Comparison of ENCODE assay signal across 9 mouse cellular contexts in genomic region chr1:131982907-131983306, GRCm38 (mm10). TPM values are rescaled to one million over a fixed set of nuclear protein-coding genes. Genes with fewer than 3 reads are reported as not detected.
DNase-seq lines count a peak whose midpoint lies in the region; ATAC-seq and TF ChIP-seq lines count a peak whose summit lies in the region.
"Had no signal": no experiment of that assay in that cellular context is flagged by ENCODE, and none has a peak within 500 bp of the region (broad histone marks: within the 10 kb centered on the region; RNA-seq: fewer than 3 reads in every experiment).

No protein-coding gene starts in this region.

- TF ChIP-seq CTCF in ES-Bruce4 (IDR thresholded peaks at IDR 0.05; ENCODE audit: low read depth, low read length), result peak; percentile 99
- TF ChIP-seq CTCF in lung, postnatal 0 days (IDR thresholded peaks at IDR 0.05), result peak; percentile 98

- H3K27me3 ChIP-seq in ES-Bruce4 (ENCODE audit: control insufficient read depth, insufficient read depth, low read length, poor library complexity, severe bottlenecking), result no peaks in the 10 kb centered on the region
- H3K27me3 ChIP-seq in forebrain, embryonic 12.5 days, result no peaks in the 10 kb centered on the region
- H3K27me3 ChIP-seq in hindbrain, embryonic 10.5 days (ENCODE audit: insufficient read depth, poor library complexity, severe bottlenecking), result no peaks in the 10 kb centered on the region
- H3K27me3 ChIP-seq in lung, postnatal 0 days (replicated peaks; ENCODE audit: insufficient read depth, low read length), result no peaks in the 10 kb centered on the region

- no peak for TF ChIP-seq EP300 in ES-Bruce4 (IDR thresholded peaks at IDR 0.05; ENCODE audit: insufficient read depth, low read depth, low read length)
- no peak for TF ChIP-seq EP300 in lung, postnatal 0 days (IDR thresholded peaks at IDR 0.05)

- DNase-seq in c-Kit-negative CD71-positive TER-119-positive erythroid progenitor cells, embryonic 14.5 days (ENCODE audit: low read depth, low spot score), result peak; percentile 58
- peak; percentile 78 for DNase-seq in hindbrain, embryonic 10.5 days (ENCODE audit: low spot score)
- DNase-seq in layer of hippocampus, adult 8-10 months (ENCODE audit: low spot score in 2 of 2), result peak; percentile 40 to 76
- DNase-seq in lung, postnatal 0 days (ENCODE audit: low spot score), result peak; percentile 79
- peak; percentile 74 for DNase-seq in ovary, postnatal 14 days (ENCODE audit: low spot score)
- DNase-seq in thymus, postnatal 0 days (ENCODE audit: low spot score), result peak; percentile 83

- H3K36me3 ChIP-seq in ES-Bruce4 (ENCODE audit: control insufficient read depth, insufficient read depth, low read length, poor library complexity, severe bottlenecking), result no peaks in the 10 kb centered on the region
- no peaks in the 10 kb centered on the region for H3K36me3 ChIP-seq in forebrain, embryonic 12.5 days (replicated peaks)
- H3K36me3 ChIP-seq in hindbrain, embryonic 10.5 days, result peaks cover 16% of the 10 kb centered on the region
- no peaks in the 10 kb centered on the region for H3K36me3 ChIP-seq in lung, postnatal 0 days (ENCODE audit: insufficient read depth, low read length)
- H3K36me3 ChIP-seq: heart, embryonic 13.5 days had no signal

- H3K9me3 ChIP-seq in ES-Bruce4 (replicated peaks; ENCODE audit: control insufficient read depth, insufficient read depth, low read length, poor library complexity, severe bottlenecking), result no peaks in the 10 kb centered on the region
- no peaks in the 10 kb centered on the region for H3K9me3 ChIP-seq in forebrain, embryonic 12.5 days
- no peaks in the 10 kb centered on the region for H3K9me3 ChIP-seq in hindbrain, embryonic 10.5 days
- H3K9me3 ChIP-seq in lung, postnatal 0 days (ENCODE audit: low read length), result no peaks in the 10 kb centered on the region
- H3K9me3 ChIP-seq: heart, embryonic 13.5 days had no signal

- no peak overlapping the region for H3K27ac ChIP-seq in ES-Bruce4 (ENCODE audit: insufficient read depth, low read length)
- H3K27ac ChIP-seq in forebrain, embryonic 12.5 days, result no peak overlapping the region
- H3K27ac ChIP-seq in hindbrain, embryonic 10.5 days, result no peak overlapping the region
- no peak overlapping the region for H3K27ac ChIP-seq in lung, postnatal 0 days (ENCODE audit: low read length)
- H3K27ac ChIP-seq: heart, embryonic 13.5 days had no signal

- H3K4me3 ChIP-seq in ES-Bruce4 (ENCODE audit: low read depth, low read length), result no peak overlapping the region
- H3K4me3 ChIP-seq in forebrain, embryonic 12.5 days (replicated peaks), result no peak overlapping the region
- no peak overlapping the region for H3K4me3 ChIP-seq in hindbrain, embryonic 10.5 days
- no peak overlapping the region for H3K4me3 ChIP-seq in lung, postnatal 0 days (ENCODE audit: low read depth, low read length)
- H3K4me3 ChIP-seq: heart, embryonic 13.5 days had no signal

- no peaks in the 10 kb centered on the region for H3K4me1 ChIP-seq in ES-Bruce4 (ENCODE audit: control insufficient read depth, insufficient read depth, low read length)
- H3K4me1 ChIP-seq in forebrain, embryonic 12.5 days, result peaks cover 5% of the 10 kb centered on the region
- H3K4me1 ChIP-seq in hindbrain, embryonic 10.5 days (replicated peaks), result peaks cover 33% of the 10 kb centered on the region
- H3K4me1 ChIP-seq in lung, postnatal 0 days (ENCODE audit: insufficient read depth, low read depth, low read length), result peaks cover 5% of the 10 kb centered on the region; the same call in 1 of the 2 replicates
- H3K4me1 ChIP-seq: heart, embryonic 13.5 days had no signal

- no peak overlapping the region for H3K9ac ChIP-seq in ES-Bruce4 (ENCODE audit: low read depth, poor library complexity, severe bottlenecking)
- H3K9ac ChIP-seq in forebrain, embryonic 12.5 days, result no peak overlapping the region
- no peak overlapping the region for H3K9ac ChIP-seq in lung, postnatal 0 days (replicated peaks; ENCODE audit: low read depth)
- H3K9ac ChIP-seq: heart, embryonic 13.5 days had no signal

- 10% methylated on average over 5 of the region's 5 CpGs for WGBS in forebrain, embryonic 12.5 days
- 25% methylated on average over 5 of the region's 5 CpGs for WGBS in hindbrain, embryonic 10.5 days
- WGBS in lung, postnatal 0 days, result 8% methylated on average over 5 of the region's 5 CpGs

- peak; percentile 61; the same call in 1 of the 2 replicates for ATAC-seq in forebrain, embryonic 12.5 days (ENCODE audit: low FRiP score)
- peak; percentile 59 for ATAC-seq in lung, postnatal 0 days

- H3K4me2 ChIP-seq in forebrain, embryonic 12.5 days, result no peak overlapping the region
- H3K4me2 ChIP-seq in lung, postnatal 0 days (replicated peaks; ENCODE audit: low read depth, low read length), result no peak overlapping the region
- H3K4me2 ChIP-seq: heart, embryonic 13.5 days had no signal

- TF ChIP-seq POLR2A in ES-Bruce4 (IDR thresholded peaks at IDR 0.05; ENCODE audit: insufficient read depth, low read length), result no peak

RNA-seq across cellular contexts. Expression of gene Slc45a3, which starts 20.1 kb away (rescaled TPM):
- polyA plus RNA-seq in ES-Bruce4 (2011; ENCODE audit: insufficient read depth, insufficient read length, low read depth, missing spikeins), result 3.3 and 3.9 TPM in 2 replicates
- 4.9 and 6.4 TPM in 2 replicates for polyA plus RNA-seq in forebrain, embryonic 12.5 days (2016; fragmentation: Nextera tagmentation; extraction: Ambion mirVana)
- polyA plus RNA-seq in hindbrain, embryonic 10.5 days (2016; fragmentation: Nextera tagmentation; extraction: Ambion mirVana), result 10.9 and 19.2 TPM in 2 replicates
- total RNA-seq in layer of hippocampus, adult 8-10 months (2022), result under 1 TPM; 0.63 to 0.75 (median 0.70) TPM
- polyA plus RNA-seq in lung, postnatal 0 days (2015; fragmentation: Nextera tagmentation; extraction: Ambion mirVana), result 5.7 and 6.9 TPM in 2 replicates
- 2.7 and 3.0 TPM in 2 replicates for polyA plus RNA-seq in thymus, postnatal 0 days (2015; fragmentation: Nextera tagmentation; extraction: Ambion mirVana)

RNA-seq across cellular contexts. Expression of gene Elk4, which starts 24.5 kb away (rescaled TPM):
- 33.7 and 46.6 TPM in 2 replicates for polyA plus RNA-seq in ES-Bruce4 (2011; ENCODE audit: insufficient read depth, insufficient read length, low read depth, missing spikeins)
- 16.9 and 19.9 TPM in 2 replicates for polyA plus RNA-seq in forebrain, embryonic 12.5 days (2016; fragmentation: Nextera tagmentation; extraction: Ambion mirVana)
- polyA plus RNA-seq in hindbrain, embryonic 10.5 days (2016; fragmentation: Nextera tagmentation; extraction: Ambion mirVana), result 12.9 and 13.2 TPM in 2 replicates
- total RNA-seq in layer of hippocampus, adult 8-10 months (2022), result 10 to 100 TPM; 51.2 to 62.8 (median 58.9) TPM
- 26.3 and 28.0 TPM in 2 replicates for polyA plus RNA-seq in lung, postnatal 0 days (2015; fragmentation: Nextera tagmentation; extraction: Ambion mirVana)
- polyA plus RNA-seq in thymus, postnatal 0 days (2015; fragmentation: Nextera tagmentation; extraction: Ambion mirVana), result 43.2 and 56.0 TPM in 2 replicates
